Mouse (Mus musculus): ENCODE results near the gene Paqr3. TPM values are rescaled to one million over a fixed set of nuclear protein-coding genes. Genes with fewer than 3 reads are reported as not detected.

The Paqr3 gene
- polyA plus RNA-seq, 2 experiments = 3.9 to 5.0 TPM

- Histone ChIP-seq H3K4me3 (replicated peaks; ENCODE audit: low read length) (no peak overlapping the region), H3K4me1 (ENCODE audit: control insufficient read depth, insufficient read depth, low read length) (no peaks in the 10 kb centered on the region), H3K4me2 (replicated peaks; ENCODE audit: low read depth, low read length, severe bottlenecking) (no peak overlapping the region), H3K9ac (ENCODE audit: low read depth, low read length, severe bottlenecking) (no peak overlapping the region), H3K36me3 (ENCODE audit: control insufficient read depth, insufficient read depth, low read length) (peaks cover 16% of the 10 kb centered on the region), H3K27ac (replicated peaks; ENCODE audit: low read depth, low read length) (no peak overlapping the region), H3K9me3 (ENCODE audit: control insufficient read depth, low read length) (no peaks in the 10 kb centered on the region), H3K27me3 (ENCODE audit: control insufficient read depth, insufficient read depth, low read length) (no peaks in the 10 kb centered on the region)
- ATAC-seq (ENCODE audit: low FRiP score, low read depth) = no peak
- no peak for TF ChIP-seq POLR2A (IDR thresholded peaks at IDR 0.05; ENCODE audit: borderline replicate concordance, extremely low read depth, insufficient read depth, insufficient read length)
- DNase-seq (ENCODE audit: low spot score) = no peak
- 94% methylated on average over 6 of the region's 6 CpGs for WGBS
These were observed 26.3 kb downstream of the Paqr3 start for GRCm38 (mm10) chr5:97085071-97085470.

GRCm38 (mm10) chr5:97084541-97084940 lies 26.9 kb downstream of the Paqr3 start:
- WGBS = 88% methylated on average over 4 of the region's 4 CpGs
- no peak overlapping the region for H3K4me3 ChIP-seq (replicated peaks; ENCODE audit: low read length)
- DNase-seq (ENCODE audit: low spot score) (no peak), ATAC-seq (ENCODE audit: low FRiP score, low read depth) (no peak)
- H3K4me1 ChIP-seq (ENCODE audit: control insufficient read depth, insufficient read depth, low read length) = no peaks in the 10 kb centered on the region
- H3K9me3 ChIP-seq (ENCODE audit: control insufficient read depth, low read length) = no peaks in the 10 kb centered on the region
- TF ChIP-seq POLR2A (IDR thresholded peaks at IDR 0.05; ENCODE audit: borderline replicate concordance, extremely low read depth, insufficient read depth, insufficient read length) = no peak
- H3K9ac ChIP-seq (ENCODE audit: low read depth, low read length, severe bottlenecking) = no peak overlapping the region
- no peak overlapping the region for H3K4me2 ChIP-seq (replicated peaks; ENCODE audit: low read depth, low read length, severe bottlenecking)
- H3K27me3 ChIP-seq (ENCODE audit: control insufficient read depth, insufficient read depth, low read length) = no peaks in the 10 kb centered on the region
- no peak overlapping the region for H3K27ac ChIP-seq (replicated peaks; ENCODE audit: low read depth, low read length)
- H3K36me3 ChIP-seq (ENCODE audit: control insufficient read depth, insufficient read depth, low read length) = peaks cover 16% of the 10 kb centered on the region

GRCm38 (mm10) chr5:97083701-97084100 lies 27.7 kb downstream of the Paqr3 start:
- 71% methylated on average over 6 of the region's 6 CpGs for WGBS
- ATAC-seq (ENCODE audit: low FRiP score, low read depth) (no peak), DNase-seq (ENCODE audit: low spot score) (no peak)
- peaks cover 16% of the 10 kb centered on the region for H3K36me3 ChIP-seq (ENCODE audit: control insufficient read depth, insufficient read depth, low read length)
- no peaks in the 10 kb centered on the region for H3K4me1 ChIP-seq (ENCODE audit: control insufficient read depth, insufficient read depth, low read length)
- H3K9me3 ChIP-seq (ENCODE audit: control insufficient read depth, low read length) = no peaks in the 10 kb centered on the region
- no peak overlapping the region for H3K4me3 ChIP-seq (replicated peaks; ENCODE audit: low read length)
- H3K27ac ChIP-seq (replicated peaks; ENCODE audit: low read depth, low read length) = no peak overlapping the region
- no peak overlapping the region for H3K4me2 ChIP-seq (replicated peaks; ENCODE audit: low read depth, low read length, severe bottlenecking)
- TF ChIP-seq POLR2A (IDR thresholded peaks at IDR 0.05; ENCODE audit: borderline replicate concordance, extremely low read depth, insufficient read depth, insufficient read length) = no peak
- H3K9ac ChIP-seq (ENCODE audit: low read depth, low read length, severe bottlenecking) = no peak overlapping the region
- H3K27me3 ChIP-seq (ENCODE audit: control insufficient read depth, insufficient read depth, low read length) = no peaks in the 10 kb centered on the region

DNA sequence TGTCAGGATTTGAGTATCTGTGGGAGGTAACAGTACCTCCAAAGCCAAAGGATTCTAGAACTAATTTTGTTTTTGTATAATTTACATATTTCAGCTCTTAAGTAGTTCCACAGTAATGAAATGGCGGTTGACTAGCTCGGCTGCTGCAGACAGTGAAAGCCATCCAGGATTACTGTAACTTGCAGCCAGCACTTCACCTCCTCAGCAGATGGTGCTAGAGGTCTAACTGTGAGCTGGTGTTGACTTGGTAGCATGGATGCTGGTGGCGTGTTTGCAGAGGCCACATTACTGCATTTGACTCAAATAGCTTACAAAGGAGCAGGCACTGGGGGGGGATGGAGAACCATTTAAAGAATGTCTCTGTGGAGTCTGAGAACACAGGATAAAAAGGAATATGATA lies 29.9 kb downstream of the Paqr3 start:
- H3K27ac ChIP-seq (replicated peaks; ENCODE audit: low read depth, low read length) = no peak overlapping the region
- no peak for DNase-seq (ENCODE audit: low spot score)
- no peaks in the 10 kb centered on the region for H3K4me1 ChIP-seq (ENCODE audit: control insufficient read depth, insufficient read depth, low read length)
- TF ChIP-seq POLR2A (IDR thresholded peaks at IDR 0.05; ENCODE audit: borderline replicate concordance, extremely low read depth, insufficient read depth, insufficient read length) = no peak
- no peaks in the 10 kb centered on the region; the same call in 1 of the 2 replicates for H3K36me3 ChIP-seq (ENCODE audit: control insufficient read depth, insufficient read depth, low read length)
- 73% methylated on average over 3 of the region's 3 CpGs for WGBS
- no peaks in the 10 kb centered on the region for H3K27me3 ChIP-seq (ENCODE audit: control insufficient read depth, insufficient read depth, low read length)
- H3K9ac ChIP-seq (ENCODE audit: low read depth, low read length, severe bottlenecking) = no peak overlapping the region
- H3K4me2 ChIP-seq (replicated peaks; ENCODE audit: low read depth, low read length, severe bottlenecking) = no peak overlapping the region
- H3K9me3 ChIP-seq (ENCODE audit: control insufficient read depth, low read length) = no peaks in the 10 kb centered on the region
- no peak overlapping the region for H3K4me3 ChIP-seq (replicated peaks; ENCODE audit: low read length)
- no peak for ATAC-seq (ENCODE audit: low FRiP score, low read depth)

GRCm38 (mm10) chr5:97078641-97079040 lies 32.8 kb downstream of the Paqr3 start:
- no peaks in the 10 kb centered on the region for H3K4me1 ChIP-seq (ENCODE audit: control insufficient read depth, insufficient read depth, low read length)
- H3K27me3 ChIP-seq (ENCODE audit: control insufficient read depth, insufficient read depth, low read length) = no peaks in the 10 kb centered on the region
- no peaks in the 10 kb centered on the region for H3K9me3 ChIP-seq (ENCODE audit: control insufficient read depth, low read length)
- no peak overlapping the region for H3K27ac ChIP-seq (replicated peaks; ENCODE audit: low read depth, low read length)
- no peaks in the 10 kb centered on the region; the same call in 1 of the 2 replicates for H3K36me3 ChIP-seq (ENCODE audit: control insufficient read depth, insufficient read depth, low read length)
- ATAC-seq (ENCODE audit: low FRiP score, low read depth) (no peak), DNase-seq (ENCODE audit: low spot score) (no peak)
- H3K4me3 ChIP-seq (replicated peaks; ENCODE audit: low read length) = no peak overlapping the region
- no peak overlapping the region for H3K4me2 ChIP-seq (replicated peaks; ENCODE audit: low read depth, low read length, severe bottlenecking)
- WGBS = 71% methylated on average over 5 of the region's 5 CpGs
- no peak overlapping the region for H3K9ac ChIP-seq (ENCODE audit: low read depth, low read length, severe bottlenecking)
- no peak for TF ChIP-seq POLR2A (IDR thresholded peaks at IDR 0.05; ENCODE audit: borderline replicate concordance, extremely low read depth, insufficient read depth, insufficient read length)

- ATAC-seq (ENCODE audit: low FRiP score, low read depth) (no peak), DNase-seq (ENCODE audit: low spot score) (no peak)
- TF ChIP-seq POLR2A (IDR thresholded peaks at IDR 0.05; ENCODE audit: borderline replicate concordance, extremely low read depth, insufficient read depth, insufficient read length) = no peak
- H3K9ac ChIP-seq (ENCODE audit: low read depth, low read length, severe bottlenecking) = no peak overlapping the region
- H3K27me3 ChIP-seq (ENCODE audit: control insufficient read depth, insufficient read depth, low read length) = no peaks in the 10 kb centered on the region
- WGBS = 70% methylated on average over 7 of the region's 7 CpGs
- no peaks in the 10 kb centered on the region for H3K9me3 ChIP-seq (ENCODE audit: control insufficient read depth, low read length)
- no peaks in the 10 kb centered on the region for H3K36me3 ChIP-seq (ENCODE audit: control insufficient read depth, insufficient read depth, low read length)
- no peak overlapping the region for H3K4me2 ChIP-seq (replicated peaks; ENCODE audit: low read depth, low read length, severe bottlenecking)
- H3K4me3 ChIP-seq (replicated peaks; ENCODE audit: low read length) = no peak overlapping the region
- no peak overlapping the region for H3K27ac ChIP-seq (replicated peaks; ENCODE audit: low read depth, low read length)
- no peaks in the 10 kb centered on the region for H3K4me1 ChIP-seq (ENCODE audit: control insufficient read depth, insufficient read depth, low read length)
These were observed 33.7 kb downstream of the Paqr3 start for GRCm38 (mm10) chr5:97077676-97078075.
